Mouse (Mus musculus) heart, adult 2 months (tissue): ENCODE measurements around the gene A930018P22Rik. TPM values are rescaled to one million over a fixed set of nuclear protein-coding genes. Genes with fewer than 3 reads are reported as not detected.
"Not testable (repeated sequence)": the region's sequence is repeated elsewhere in the genome, so short reads cannot be mapped to it uniquely, and the experiment has no call there.

Experiments
- DNase-seq, 2 experiments: peaks; one replicate each; pipeline ENCODE4 v3.0.0; 2021
- H3K27ac ChIP-seq: fragments of 200-600 bp; 2 replicates; pipeline ENCODE4 v1.8.1; 2022
- H3K27me3 ChIP-seq: fragments of 200-500 bp; 2 replicates; pipeline ENCODE4 v1.6.1; 2012; ENCODE audit warnings: mild to moderate bottlenecking, low read length, inconsistent platforms, mixed read lengths; ENCODE audit not compliant: control insufficient read depth, insufficient read depth
- H3K36me3 ChIP-seq: fragments of 200-500 bp; 2 replicates; pipeline ENCODE4 v1.6.1; 2012; ENCODE audit warnings: low read length, inconsistent platforms; ENCODE audit not compliant: control insufficient read depth, insufficient read depth
- H3K4me1 ChIP-seq: fragments of 200-500 bp; 2 replicates; pipeline ENCODE4 v1.6.1; 2011; ENCODE audit warnings: low read length; ENCODE audit not compliant: control insufficient read depth, insufficient read depth
- H3K4me3 ChIP-seq: fragments of 200-600 bp; 2 replicates; pipeline ENCODE4 v1.8.1; 2022
- H3K79me2 ChIP-seq: fragments of 200-500 bp; replicated peaks from 2 replicates; pipeline ENCODE4 v1.6.1; 2012; ENCODE audit warnings: mild to moderate bottlenecking, inconsistent platforms, low read length, moderate library complexity, mixed read lengths; ENCODE audit not compliant: control insufficient read depth, insufficient read depth
- H3K9ac ChIP-seq: fragments of 200-500 bp; 2 replicates; pipeline ENCODE4 v1.6.1; 2012; ENCODE audit warnings: low read depth, mild to moderate bottlenecking, control low read depth, inconsistent platforms, low read length, mixed read lengths
- CTCF ChIP-seq: fragments of 200-600 bp; IDR thresholded peaks from 2 replicates; pipeline ENCODE4 v1.8.1; 2022; ENCODE audit warnings: antibody characterized with exemption, mild to moderate bottlenecking, moderate library complexity
- EP300 ChIP-seq: fragments of 200-500 bp; IDR thresholded peaks from 2 replicates; pipeline ENCODE4 v1.6.1; 2011; ENCODE audit warnings: low read depth, low read length, control low read depth; ENCODE audit not compliant: insufficient read depth
- POLR2A ChIP-seq: fragments of 200-500 bp; IDR thresholded peaks from 2 replicates; pipeline ENCODE4 v1.6.1; 2011; ENCODE audit warnings: mild to moderate bottlenecking, low read depth, low read length, control low read depth; ENCODE audit not compliant: insufficient read depth
- WGBS: fragments of 180-500 bp; shearing (Covaris S2); methylation state at CpG from one replicate; pipeline ENCODE4 v1.1.7; 2018; 5-methylcytosine and 5-hydroxymethylcytosine counted together
- intact Hi-C: fragments of 180-260 bp; cut with DNase I; formaldehyde crosslinking; loops from one replicate; pipeline ENCODE4 v1.15.1; 2025
- polyA plus RNA-seq: library from polyadenylated mRNA; depleted of rRNA; stranded (reverse); fragments of >200 nt; gene quantifications from 2 replicates; pipeline ENCODE4 v1.2.3, GENCODE M21; 2012
- total RNA-seq, 2 experiments: library from RNA; stranded (reverse); gene quantifications; 2 replicates each; pipeline ENCODE4 v1.2.3; 2021

The A930018P22Rik gene
- total and polyA plus RNA-seq, 3 experiments: 0.48 to 0.63 TPM; not detected in 1

- H3K4me3 ChIP-seq: no peak overlapping the region
- WGBS: 90% methylated on average over 2 of the region's 2 CpGs
- intact Hi-C loops: no loop called here
Measured at GRCm38 (mm10) chr2:104099231-104099585, 23.4 kb upstream of the A930018P22Rik start.

DNA sequence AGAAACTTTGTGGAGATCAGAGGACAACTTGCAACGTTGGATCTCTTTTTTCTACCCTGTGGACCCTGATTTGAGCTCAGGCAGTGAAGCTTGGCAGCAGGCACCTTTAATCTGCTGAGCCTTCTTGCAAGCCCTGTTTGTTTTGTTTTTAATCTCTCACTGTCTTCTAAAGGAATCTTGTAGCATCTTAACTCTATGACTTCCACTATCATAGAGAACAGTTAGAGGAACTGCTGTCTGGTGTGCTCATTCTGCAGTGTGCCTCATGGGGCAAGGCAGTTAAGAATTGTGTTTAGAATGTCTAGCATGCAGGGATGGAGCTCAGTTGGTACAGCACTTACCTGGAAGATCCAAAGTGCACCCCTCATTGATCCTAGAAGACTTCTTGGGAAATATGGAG lies 22.6 kb upstream of the A930018P22Rik start:
- no peak for TF ChIP-seq EP300
- TF ChIP-seq POLR2A: no peak
- no peak for TF ChIP-seq CTCF
- no peak overlapping the region for H3K27ac ChIP-seq
- H3K4me3 ChIP-seq: no peak overlapping the region
- DNase-seq: no peak
- H3K27me3 ChIP-seq: no peaks in the 10 kb centered on the region
- no peak overlapping the region for H3K9ac ChIP-seq
- WGBS: 63% methylated on average over 1 of the region's 1 CpGs
- peaks cover 3% of the 10 kb centered on the region for H3K36me3 ChIP-seq
- H3K4me1 ChIP-seq: peaks cover 12% of the 10 kb centered on the region
- H3K79me2 ChIP-seq: no peaks in the 10 kb centered on the region
- intact Hi-C loops: no loop called here

More at GRCm38 (mm10) chr2:104099231-104099585, 23.4 kb upstream of the A930018P22Rik start:
- peaks cover 12% of the 10 kb centered on the region for H3K4me1 ChIP-seq
- no peaks in the 10 kb centered on the region for H3K27me3 ChIP-seq
- TF ChIP-seq EP300 (no peak), POLR2A (no peak), CTCF (no peak)
- peaks cover 3% of the 10 kb centered on the region for H3K36me3 ChIP-seq
- no peak overlapping the region for H3K9ac ChIP-seq
- no peak for DNase-seq
- no peak overlapping the region for H3K27ac ChIP-seq
- H3K79me2 ChIP-seq: no peaks in the 10 kb centered on the region

DNA sequence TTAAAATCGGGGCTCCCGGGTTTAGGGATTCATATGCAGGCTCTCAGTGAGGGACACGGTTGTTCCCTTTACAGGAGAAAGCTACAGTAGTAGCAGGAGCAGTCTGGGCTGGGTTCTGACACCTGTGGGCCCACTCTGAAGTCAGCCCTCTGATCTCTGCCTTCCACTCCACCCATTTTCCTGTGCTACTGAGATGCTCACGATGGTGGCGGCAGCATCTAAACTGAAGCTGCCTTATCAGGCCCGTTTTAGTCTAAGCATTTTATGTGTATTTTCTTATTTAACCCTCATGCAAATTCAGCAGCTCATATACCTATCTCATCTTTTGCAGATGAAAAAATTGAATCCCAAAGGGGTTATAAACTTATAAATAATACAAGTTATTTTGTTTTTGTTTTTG lies 17.8 kb upstream of the A930018P22Rik start:
- TF ChIP-seq EP300: no peak
- TF ChIP-seq CTCF: no peak
- no peak for TF ChIP-seq POLR2A
- no peak for DNase-seq

DNA sequence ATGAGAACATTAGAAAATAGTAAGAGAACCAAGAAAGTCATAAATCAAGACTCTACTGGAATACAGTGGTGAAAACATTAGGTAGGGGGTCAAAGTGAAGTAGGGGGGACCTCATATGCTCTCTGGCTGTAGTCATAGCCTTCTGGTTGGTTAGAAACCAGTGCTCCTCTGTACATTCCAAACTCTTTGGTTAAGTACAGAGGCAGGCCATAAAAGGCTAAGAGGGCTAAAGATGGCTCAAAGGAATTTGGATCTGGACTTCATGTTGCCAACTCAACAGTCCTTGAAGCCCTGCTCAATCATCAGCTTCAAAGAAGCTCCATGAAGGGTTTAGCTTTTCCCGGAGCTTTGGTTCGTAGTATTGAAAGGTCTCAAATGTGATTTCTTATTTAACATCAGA lies 13.5 kb upstream of the A930018P22Rik start:
- H3K9ac ChIP-seq, H3K27ac ChIP-seq, intact Hi-C loops, H3K27me3 ChIP-seq, H3K4me3 ChIP-seq, H3K36me3 ChIP-seq, H3K4me1 ChIP-seq, DNase-seq, H3K79me2 ChIP-seq: not testable (repeated sequence)
- 62% methylated on average over 2 of the region's 2 CpGs for WGBS

More for the DNA sequence above, 17.8 kb upstream of the A930018P22Rik start:
- no peaks in the 10 kb centered on the region for H3K27me3 ChIP-seq
- H3K9ac ChIP-seq: no peak overlapping the region
- no peak overlapping the region for H3K27ac ChIP-seq
- 84% methylated on average over 6 of the region's 6 CpGs for WGBS
- intact Hi-C loops: no loop called here
- peaks cover 2% of the 10 kb centered on the region for H3K36me3 ChIP-seq
- no peaks in the 10 kb centered on the region; the same call in 1 of the 2 replicates for H3K79me2 ChIP-seq
- H3K4me1 ChIP-seq: peaks cover 5% of the 10 kb centered on the region
- H3K4me3 ChIP-seq: no peak overlapping the region

DNA sequence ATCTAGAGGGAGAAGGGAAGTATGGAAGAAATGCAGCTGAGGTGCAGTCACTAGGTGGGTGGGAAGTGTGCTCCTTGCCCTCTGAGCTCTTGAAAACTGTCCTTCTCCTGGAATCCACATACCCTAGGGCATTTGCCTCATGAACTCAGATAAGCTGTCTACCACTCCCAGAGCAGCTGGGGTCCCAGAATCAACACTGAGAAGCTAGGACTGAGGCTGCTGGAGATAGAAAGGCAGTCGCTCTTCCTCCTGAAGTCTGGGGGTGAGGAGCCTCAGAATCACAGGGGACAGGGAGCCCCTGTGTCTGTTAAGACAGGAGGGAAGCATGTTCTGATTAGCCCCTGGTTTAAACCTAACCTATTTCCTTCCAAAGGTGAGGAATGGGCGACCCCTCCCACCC lies 13.0 kb upstream of the A930018P22Rik start:
- Histone ChIP-seq H3K36me3 (peaks cover 2% of the 10 kb centered on the region), H3K9ac (no peak overlapping the region), H3K79me2 (no peaks in the 10 kb centered on the region; the same call in 1 of the 2 replicates), H3K27me3 (no peaks in the 10 kb centered on the region), H3K4me3 (no peak overlapping the region), H3K4me1 (peaks cover 3% of the 10 kb centered on the region; the same call in 1 of the 2 replicates), H3K27ac (no peak overlapping the region)
- intact Hi-C loops: no loop called here
- WGBS: 49% methylated on average over 2 of the region's 2 CpGs
- no peak for DNase-seq
- TF ChIP-seq EP300 (no peak), POLR2A (no peak), CTCF (no peak)

DNA sequence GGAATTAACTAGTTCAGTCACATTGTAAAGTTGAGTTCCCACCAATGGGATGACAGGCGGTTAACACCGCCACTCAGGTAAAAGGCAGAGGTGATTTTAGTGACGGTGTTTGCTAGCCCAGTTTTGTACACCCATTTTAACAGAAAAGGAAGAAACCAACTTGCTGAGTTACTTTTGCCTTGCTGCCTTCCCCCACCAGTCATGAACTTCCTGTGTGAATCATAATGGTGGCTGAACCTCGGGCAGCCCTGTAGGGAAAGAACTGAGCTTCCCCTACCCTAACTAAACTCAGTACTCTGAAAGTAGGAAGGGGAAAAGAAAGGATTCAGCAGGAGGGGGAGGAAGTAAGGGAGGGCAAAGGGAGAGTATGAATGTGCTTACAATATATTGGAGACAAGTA lies 12.5 kb upstream of the A930018P22Rik start:
- intact Hi-C loops: no loop called here
- WGBS: 67% methylated on average over 4 of the region's 4 CpGs

DNA sequence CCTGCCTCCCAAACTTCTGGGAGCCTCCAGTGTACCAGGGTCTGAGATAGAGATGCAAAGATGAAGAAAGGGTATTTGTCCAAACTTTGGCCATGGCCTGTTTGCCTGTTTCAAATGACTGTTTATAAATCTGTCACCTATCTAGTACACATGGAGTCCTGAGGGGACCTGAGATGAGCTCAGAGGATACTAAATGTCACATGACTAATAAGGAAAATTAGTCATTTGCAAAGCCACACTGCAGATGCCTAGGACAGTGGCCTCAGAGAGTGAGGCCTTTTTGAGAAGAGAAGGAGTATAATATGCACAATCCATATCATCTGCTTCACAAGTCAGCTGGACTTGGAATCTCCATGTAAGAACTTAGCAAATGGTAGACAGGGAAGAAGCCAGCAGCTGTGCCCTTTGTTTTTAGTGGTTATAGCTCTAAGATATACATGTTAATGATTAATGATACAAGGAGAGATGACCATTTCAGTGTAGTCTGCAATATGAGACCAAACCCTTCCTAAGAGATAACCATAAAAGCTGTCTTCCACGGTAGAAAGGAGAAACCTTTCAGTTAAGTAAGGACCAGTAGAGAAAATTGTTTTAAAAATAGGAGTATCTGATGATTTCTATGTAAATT lies 11.3 kb upstream of the A930018P22Rik start:
- H3K27ac ChIP-seq, intact Hi-C loops, DNase-seq, H3K9ac ChIP-seq, H3K36me3 ChIP-seq, H3K79me2 ChIP-seq, H3K4me3 ChIP-seq, H3K4me1 ChIP-seq, H3K27me3 ChIP-seq: not testable (repeated sequence)
- WGBS: no CpG with 5 or more reads among the region's 1 CpGs

More for the DNA sequence above, 12.5 kb upstream of the A930018P22Rik start:
- Histone ChIP-seq H3K9ac (no peak overlapping the region), H3K27ac (no peak overlapping the region), H3K36me3 (peaks cover 2% of the 10 kb centered on the region), H3K4me3 (no peak overlapping the region), H3K79me2 (no peaks in the 10 kb centered on the region; the same call in 1 of the 2 replicates), H3K4me1 (peaks cover 3% of the 10 kb centered on the region; the same call in 1 of the 2 replicates), H3K27me3 (no peaks in the 10 kb centered on the region)
- TF ChIP-seq EP300 (no peak), POLR2A (no peak), CTCF (no peak)
- DNase-seq: no peak

DNA sequence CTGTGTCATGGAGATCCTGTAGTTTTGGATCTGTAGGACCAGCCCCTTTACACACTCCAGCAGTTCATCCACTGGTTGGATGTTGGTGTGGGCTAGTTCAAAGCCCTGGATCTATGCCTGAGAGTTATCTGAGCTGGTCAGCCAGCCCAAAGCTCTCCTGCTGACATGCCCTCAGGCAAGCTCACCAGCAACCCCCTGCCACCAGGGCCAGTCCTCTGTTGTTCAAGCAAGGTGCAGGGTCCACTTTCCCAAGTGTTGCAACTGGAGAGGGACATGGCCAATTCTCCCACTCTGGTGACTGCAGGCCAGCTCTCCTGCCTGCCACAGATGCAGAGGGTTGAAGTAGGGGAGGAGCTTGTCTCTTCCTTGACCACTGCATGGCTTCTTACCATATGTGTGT lies 9.0 kb upstream of the A930018P22Rik start:
- DNase-seq, H3K4me1 ChIP-seq, H3K9ac ChIP-seq, H3K4me3 ChIP-seq, intact Hi-C loops, H3K27me3 ChIP-seq, H3K36me3 ChIP-seq, H3K79me2 ChIP-seq, H3K27ac ChIP-seq: not testable (repeated sequence)
